ENCODE assay signal across 9 mouse cellular contexts in the genomic region with DNA sequence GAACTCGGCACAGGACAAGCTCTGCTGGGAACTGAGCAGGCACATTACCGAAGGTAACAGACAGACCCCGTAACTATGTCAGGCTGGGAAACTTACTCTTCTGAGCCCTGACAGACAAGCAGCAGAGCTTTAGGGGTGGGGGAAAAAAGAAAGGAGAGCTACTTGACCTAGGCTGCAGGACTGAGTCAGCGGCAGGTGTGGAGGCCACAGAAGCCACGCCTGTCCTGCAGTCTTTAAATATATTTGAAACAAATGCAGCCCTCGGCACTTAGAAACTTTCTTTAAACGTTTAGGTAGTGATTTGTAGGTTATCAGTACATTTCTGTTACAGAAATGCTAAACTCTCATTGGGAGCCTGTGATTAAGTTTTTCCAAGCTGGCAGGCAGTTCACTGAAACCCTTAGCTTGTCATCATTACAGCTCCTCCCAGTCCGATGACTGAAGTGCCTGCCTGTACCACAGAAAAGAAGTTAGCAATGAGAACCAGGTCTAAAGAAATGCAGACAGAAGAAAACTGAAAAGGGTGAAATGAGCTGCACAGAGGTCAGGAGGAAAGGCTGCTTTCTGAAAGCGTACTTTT. TPM values are rescaled to one million over a fixed set of nuclear protein-coding genes. Genes with fewer than 3 reads are reported as not detected.
A peak's percentile ranks its signal among the peaks of the same experiment; 100 is the strongest.
DNase-seq lines count a peak whose midpoint lies in the region; ATAC-seq lines count a peak whose summit lies in the region.
"Had no signal": no experiment of that assay in that cellular context is flagged by ENCODE, and none has a peak within 500 bp of the region (broad histone marks: within the 10 kb centered on the region; RNA-seq: fewer than 3 reads in every experiment).

No protein-coding gene starts in this region.

- H3K4me1 ChIP-seq in heart, embryonic 12.5 days (replicated peaks): peaks cover 94% of the 10 kb centered on the region
- peaks cover 60% of the 10 kb centered on the region for H3K4me1 ChIP-seq in intestine, embryonic 15.5 days (replicated peaks)

- ATAC-seq in heart, embryonic 12.5 days (ENCODE audit: insufficient number of reproducible peaks, low FRiP score): no peak
- ATAC-seq in intestine, embryonic 15.5 days: peak; percentile 22
- ATAC-seq in granulocyte monocyte progenitor cell, adult 5-6 weeks (replicated peaks; ENCODE audit: poor library complexity, severe bottlenecking): no peak

- no peaks in the 10 kb centered on the region for H3K9me3 ChIP-seq in heart, embryonic 12.5 days (replicated peaks)
- no peaks in the 10 kb centered on the region for H3K9me3 ChIP-seq in intestine, embryonic 15.5 days

- peak overlapping the region; percentile 43 for H3K4me2 ChIP-seq in heart, embryonic 12.5 days
- peak overlapping the region; percentile 7; the same call in 1 of the 2 replicates for H3K4me2 ChIP-seq in intestine, embryonic 15.5 days (replicated peaks)

- peak overlapping the region; percentile 53 for H3K9ac ChIP-seq in heart, embryonic 12.5 days
- H3K9ac ChIP-seq in intestine, embryonic 15.5 days: no peak overlapping the region

- H3K36me3 ChIP-seq in heart, embryonic 12.5 days: peaks cover 72% of the 10 kb centered on the region
- H3K36me3 ChIP-seq in intestine, embryonic 15.5 days: peaks cover 6% of the 10 kb centered on the region

- no peaks in the 10 kb centered on the region for H3K27me3 ChIP-seq in heart, embryonic 12.5 days (replicated peaks)
- no peaks in the 10 kb centered on the region for H3K27me3 ChIP-seq in intestine, embryonic 15.5 days (replicated peaks)

- 32% methylated on average over 9 of the region's 9 CpGs for WGBS in heart, embryonic 12.5 days
- 26% methylated on average over 9 of the region's 9 CpGs for WGBS in intestine, embryonic 15.5 days

- DNase-seq in heart, postnatal 4 days: no peak
- peak; percentile 35 for DNase-seq in lung, postnatal 36 days
- no peak for DNase-seq in lung, postnatal 10 days
- no peak for DNase-seq in embryo, embryonic 11 days
- no peak for DNase-seq in spleen, postnatal 14 days (ENCODE audit: low spot score in 2 of 2)
- DNase-seq: adrenal gland, adult 8-10 months had no signal

- H3K27ac ChIP-seq in heart, embryonic 12.5 days (ENCODE audit: poor library complexity, severe bottlenecking): peak overlapping the region; percentile 83
- peak overlapping the region; percentile 61 for H3K27ac ChIP-seq in intestine, embryonic 15.5 days

- peak overlapping the region; percentile 2; the same call in 1 of the 2 replicates for H3K4me3 ChIP-seq in heart, embryonic 12.5 days
- no peak overlapping the region for H3K4me3 ChIP-seq in intestine, embryonic 15.5 days (replicated peaks)

RNA-seq across cellular contexts. Expression of gene Igf2r, which starts 18.8 kb away (rescaled TPM):
- polyA plus RNA-seq in heart, embryonic 12.5 days (2016; fragmentation: Nextera tagmentation; extraction: Ambion mirVana): 293 and 312 TPM in 2 replicates
- total RNA-seq in heart, postnatal 4 days (2021): 100 to 1,000 TPM; 318 TPM
- 37.5 and 38.9 TPM in 2 replicates for polyA plus RNA-seq in intestine, embryonic 15.5 days (2015; fragmentation: Nextera tagmentation; extraction: Ambion mirVana)
- total RNA-seq in granulocyte monocyte progenitor cell, adult 5-6 weeks (2014; fragmentation: Nextera tagmentation): 0.04 and 0.73 TPM in 2 replicates
- total RNA-seq in granulocyte monocyte progenitor cell, adult 5-6 weeks (2017): 0.78 and 1.5 TPM in 2 replicates

Comparison
In these comparisons a context has a peak if more than half of its experiments do, and no peak if none do; other contexts are left out.
1. RNA of gene Igf2r, which starts 18.8 kb away (total RNA-seq): 318 TPM in heart, postnatal 4 days; 0.04 to 1.5 TPM in granulocyte monocyte progenitor cell, adult 5-6 weeks; every median in the first group is over 100 times any median in the second.